Mouse (Mus musculus) hindbrain, embryonic 16.5 days (tissue): ENCODE data around the gene Afap1. TPM values are rescaled to one million over a fixed set of nuclear protein-coding genes. Genes with fewer than 3 reads are reported as not detected.

Experiments
- ATAC-seq: fragments of 200-750 bp; cut with Nextera tagmentation; 2 replicates; pipeline ENCODE4 v1.8.0; 2017; ENCODE audit warnings: moderate TSS enrichment, moderate library complexity
- H3K27ac ChIP-seq: fragments of 300-500 bp; sonication (generic); 2 replicates; pipeline ENCODE4 v1.5.1; 2014; ENCODE audit warnings: low read depth, mild to moderate bottlenecking, control low read depth, low read length, moderate library complexity
- H3K27me3 ChIP-seq: fragments of 300-500 bp; sonication (generic); replicated peaks from 2 replicates; pipeline ENCODE4 v1.6.1; 2014; ENCODE audit warnings: low read length; ENCODE audit not compliant: control insufficient read depth, insufficient read depth
- H3K36me3 ChIP-seq: fragments of 300-500 bp; sonication (generic); 2 replicates; pipeline ENCODE4 v1.6.1; 2014; ENCODE audit warnings: mild to moderate bottlenecking, low read length, moderate library complexity, mixed read lengths; ENCODE audit not compliant: control insufficient read depth, insufficient read depth
- H3K4me1 ChIP-seq: fragments of 300-500 bp; sonication (generic); 2 replicates; pipeline ENCODE4 v1.6.1; 2014; ENCODE audit warnings: low read depth, low read length; ENCODE audit not compliant: control insufficient read depth, insufficient read depth
- H3K4me2 ChIP-seq: fragments of 300-500 bp; sonication (generic); 2 replicates; pipeline ENCODE4 v1.6.1; 2014; ENCODE audit warnings: mild to moderate bottlenecking, low read length, control low read depth, moderate library complexity
- H3K4me3 ChIP-seq: fragments of 300-500 bp; sonication (generic); 2 replicates; pipeline ENCODE4 v1.5.1; 2014; ENCODE audit warnings: mild to moderate bottlenecking, low read length, control low read depth, moderate library complexity
- H3K9ac ChIP-seq: fragments of 300-500 bp; sonication (generic); 2 replicates; pipeline ENCODE4 v1.6.1; 2014; ENCODE audit warnings: low read depth, mild to moderate bottlenecking, control low read depth, low read length, moderate library complexity
- H3K9me3 ChIP-seq: fragments of 300-500 bp; sonication (generic); 2 replicates; pipeline ENCODE4 v1.6.1; 2014; ENCODE audit warnings: mild to moderate bottlenecking, low read length, moderate library complexity; ENCODE audit not compliant: control insufficient read depth
- WGBS: fragments of 180-500 bp; shearing (Covaris S2); extraction: QIAGEN DNeasy Blood & Tissue Kit; methylation state at CpG from one replicate; pipeline ENCODE4 v1.1.7; 2014; 5-methylcytosine and 5-hydroxymethylcytosine counted together
- polyA plus RNA-seq: library from polyadenylated mRNA; unstranded; fragments of >200 nt; fragmentation: Nextera tagmentation; extraction: Ambion mirVana; gene quantifications from 2 replicates; pipeline ENCODE4 v1.2.1, GENCODE M21; 2015

Gene Afap1
- polyA plus RNA-seq, 1 experiment from 2014 or later, result 54.8 TPM

DNA sequence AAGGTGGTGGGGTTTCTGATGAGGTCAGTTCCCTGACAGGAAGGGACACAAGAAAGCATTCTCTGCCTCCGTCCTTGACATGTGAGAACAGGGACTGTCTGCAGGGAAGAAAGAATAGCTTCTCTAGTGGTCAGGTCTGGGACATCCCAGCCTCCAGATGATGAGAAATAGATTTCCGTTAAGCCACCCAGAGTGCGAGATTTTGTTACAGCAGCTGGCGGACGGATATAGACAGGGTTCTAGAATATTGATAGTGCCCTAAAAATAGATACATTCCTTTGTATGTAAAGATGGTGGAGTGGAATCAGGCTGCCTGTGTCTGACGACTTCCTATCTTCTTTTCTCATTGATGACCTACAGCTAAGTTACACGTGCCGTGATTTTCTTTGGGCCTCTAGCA lies 10.3 kb downstream of the Afap1 start:
- WGBS, result 67% methylated on average over 8 of the region's 8 CpGs
- H3K4me1 ChIP-seq, result peaks cover 53% of the 10 kb centered on the region
- no peak overlapping the region for H3K4me2 ChIP-seq
- no peaks in the 10 kb centered on the region for H3K36me3 ChIP-seq
- no peak overlapping the region for H3K27ac ChIP-seq
- no peaks in the 10 kb centered on the region for H3K9me3 ChIP-seq
- no peaks in the 10 kb centered on the region for H3K27me3 ChIP-seq
- H3K9ac ChIP-seq, result no peak overlapping the region
- no peak overlapping the region for H3K4me3 ChIP-seq
- no peak for ATAC-seq

- H3K27ac ChIP-seq, result no peak overlapping the region
- no peak overlapping the region for H3K9ac ChIP-seq
Observed at GRCm38 (mm10) chr5:35905283-35905682, 12.2 kb downstream of the Afap1 start.

DNA sequence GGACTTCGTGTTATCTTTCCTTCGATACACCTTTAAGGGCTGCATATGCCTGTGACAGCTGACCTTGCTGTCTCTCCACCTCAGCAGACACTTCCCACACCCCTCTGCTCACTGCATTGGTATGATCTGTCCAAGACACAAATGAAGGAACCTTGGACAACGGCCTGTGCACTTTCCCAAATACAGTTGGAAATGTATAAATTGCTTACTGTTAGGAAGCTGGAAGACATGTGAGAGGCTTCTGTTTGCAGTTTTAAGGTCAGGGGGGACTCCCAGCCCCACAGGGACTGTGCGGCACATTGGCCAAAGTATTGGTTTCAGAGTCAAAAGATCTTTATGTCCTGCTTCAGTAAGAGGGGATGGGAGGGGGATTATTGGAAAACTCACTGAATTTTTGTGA lies 14.0 kb downstream of the Afap1 start:
- H3K4me2 ChIP-seq, result no peak overlapping the region
- H3K4me3 ChIP-seq, result no peak overlapping the region
- H3K27ac ChIP-seq, result no peak overlapping the region
- peaks cover under 1% of the 10 kb centered on the region; the same call in 1 of the 2 replicates for H3K36me3 ChIP-seq
- H3K4me1 ChIP-seq, result peaks cover 46% of the 10 kb centered on the region
- H3K9me3 ChIP-seq, result no peaks in the 10 kb centered on the region
- no peak for ATAC-seq
- H3K27me3 ChIP-seq, result no peaks in the 10 kb centered on the region
- 69% methylated on average over 4 of the region's 4 CpGs for WGBS
- H3K9ac ChIP-seq, result no peak overlapping the region

More at GRCm38 (mm10) chr5:35905283-35905682, 12.2 kb downstream of the Afap1 start:
- Histone ChIP-seq H3K4me3 (no peak overlapping the region), H3K36me3 (no peaks in the 10 kb centered on the region), H3K9me3 (no peaks in the 10 kb centered on the region), H3K4me1 (peaks cover 57% of the 10 kb centered on the region), H3K4me2 (no peak overlapping the region), H3K27me3 (no peaks in the 10 kb centered on the region)
- no peak for ATAC-seq
- 40% methylated on average over 8 of the region's 8 CpGs for WGBS

DNA sequence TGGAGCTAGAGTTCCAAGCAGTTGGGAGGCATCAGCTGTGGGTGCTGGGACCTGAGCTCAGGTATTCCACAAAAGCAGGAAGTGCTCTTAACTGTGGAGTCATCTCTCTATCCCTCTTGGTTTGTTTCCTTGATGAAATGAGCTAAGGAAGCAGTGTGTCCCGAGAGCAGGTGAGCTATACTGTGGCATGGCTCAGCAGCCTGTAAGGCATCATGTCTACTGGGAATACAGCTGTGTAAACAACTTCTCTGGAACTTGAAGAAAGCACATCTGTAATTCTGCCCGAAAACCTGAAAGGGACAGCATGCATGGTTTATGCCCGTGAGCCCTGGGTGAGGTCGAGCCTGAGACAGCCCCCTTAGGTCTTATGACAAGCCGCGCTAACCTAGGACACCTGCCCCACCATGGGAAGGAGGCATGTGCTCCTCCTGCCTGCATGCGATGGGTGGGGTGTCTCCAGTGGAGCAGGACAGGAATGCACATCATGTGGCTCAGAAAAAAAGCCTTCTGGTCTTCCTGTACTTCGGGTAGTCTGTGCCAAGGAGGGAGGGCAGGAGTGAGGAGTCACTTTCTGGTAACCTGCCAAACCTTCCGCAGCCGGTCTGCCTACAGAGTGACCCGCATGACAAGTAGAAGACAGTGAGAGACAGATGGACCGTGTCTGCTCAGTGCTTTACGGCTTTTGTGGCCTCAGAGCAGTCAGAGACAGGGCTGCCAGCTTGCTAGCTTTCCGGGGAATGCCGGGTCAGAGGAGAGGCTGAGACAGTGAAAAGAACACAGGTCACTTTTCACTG lies 14.7 kb downstream of the Afap1 start:
- ATAC-seq, result peak; percentile 93
- Histone ChIP-seq H3K36me3 (peaks cover 3% of the 10 kb centered on the region; the same call in 1 of the 2 replicates), H3K4me1 (peaks cover 46% of the 10 kb centered on the region), H3K27ac (peak overlapping the region; percentile 62), H3K9ac (peak overlapping the region; percentile 39), H3K27me3 (no peaks in the 10 kb centered on the region), H3K4me2 (peak overlapping the region; percentile 20; the same call in 1 of the 2 replicates), H3K4me3 (no peak overlapping the region), H3K9me3 (no peaks in the 10 kb centered on the region)
- 12% methylated on average over 15 of the region's 15 CpGs for WGBS

- peaks cover 46% of the 10 kb centered on the region for H3K4me1 ChIP-seq
- H3K9me3 ChIP-seq, result no peaks in the 10 kb centered on the region
- peak overlapping the region; percentile 62 for H3K27ac ChIP-seq
- ATAC-seq, result no peak; the same call in 1 of the 2 replicates
- 33% methylated on average over 13 of the region's 13 CpGs for WGBS
- H3K4me3 ChIP-seq, result no peak overlapping the region
- H3K36me3 ChIP-seq, result peaks cover 3% of the 10 kb centered on the region; the same call in 1 of the 2 replicates
- H3K4me2 ChIP-seq, result peak overlapping the region; percentile 11; the same call in 1 of the 2 replicates
- H3K9ac ChIP-seq, result peak overlapping the region; percentile 39
- H3K27me3 ChIP-seq, result no peaks in the 10 kb centered on the region
Observed at GRCm38 (mm10) chr5:35908626-35909443, 15.7 kb downstream of the Afap1 start.

DNA sequence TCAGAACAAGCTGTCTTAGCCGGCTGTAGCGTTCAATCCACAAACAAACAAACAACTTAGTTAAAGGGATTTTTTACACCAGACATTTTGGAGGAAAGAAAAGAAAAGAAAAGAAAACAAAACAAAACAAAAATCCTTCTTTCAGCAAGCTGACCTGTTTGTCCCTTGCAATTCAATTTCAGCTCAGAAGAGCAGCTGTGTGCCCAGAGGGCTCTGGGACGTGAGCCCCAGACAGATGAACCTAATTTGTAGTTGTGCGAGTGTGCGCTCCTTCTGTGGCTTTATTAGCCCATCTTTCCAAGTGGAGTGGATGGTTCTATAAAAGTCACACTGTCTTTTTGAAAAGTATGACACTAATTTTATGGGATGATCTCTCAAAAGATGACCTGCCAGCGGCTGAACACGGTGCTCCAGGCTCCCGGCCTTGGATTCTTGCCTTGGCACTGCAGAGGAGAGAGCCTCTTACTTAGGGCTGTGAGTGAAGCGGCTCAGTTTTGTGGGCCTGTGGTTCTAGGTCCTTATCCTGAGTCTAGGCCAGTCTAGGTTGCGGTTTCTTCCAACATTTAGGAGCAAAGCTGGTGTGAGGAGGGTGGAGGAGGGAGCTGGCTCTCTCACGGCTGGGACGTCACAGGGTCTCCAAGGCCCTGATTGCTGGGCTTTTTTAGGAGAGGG lies 22.6 kb downstream of the Afap1 start:
- H3K36me3 ChIP-seq, result peaks cover 3% of the 10 kb centered on the region; the same call in 1 of the 2 replicates
- no peak overlapping the region for H3K4me2 ChIP-seq
- H3K9ac ChIP-seq, result no peak overlapping the region
- H3K27ac ChIP-seq, result no peak overlapping the region; the same call in none of the 2 replicates
- H3K27me3 ChIP-seq, result no peaks in the 10 kb centered on the region
- WGBS, result 54% methylated on average over 12 of the region's 12 CpGs
- H3K4me3 ChIP-seq, result no peak overlapping the region
- H3K4me1 ChIP-seq, result peaks cover 37% of the 10 kb centered on the region
- no peaks in the 10 kb centered on the region for H3K9me3 ChIP-seq
- ATAC-seq, result no peak

DNA sequence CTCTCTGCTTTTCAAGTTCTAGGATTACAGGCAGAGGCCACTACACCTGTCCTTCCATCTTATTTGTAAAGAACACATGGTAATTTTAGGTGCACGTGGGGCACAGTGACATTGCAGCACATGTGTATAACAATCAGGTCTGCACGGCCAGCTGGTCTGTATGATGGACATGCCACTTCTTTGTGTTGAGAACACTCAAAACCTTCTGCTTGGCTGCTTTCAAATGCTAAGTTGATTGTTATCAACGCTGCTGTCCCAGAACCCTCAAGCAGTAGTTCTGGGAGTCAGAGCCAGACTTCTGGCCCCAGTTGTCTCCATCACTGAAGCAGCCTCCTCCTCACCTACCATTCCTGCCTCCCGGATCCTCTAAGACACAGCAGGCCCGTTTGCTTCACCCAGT lies 23.5 kb downstream of the Afap1 start:
- Histone ChIP-seq H3K4me3 (no peak overlapping the region), H3K9me3 (no peaks in the 10 kb centered on the region), H3K27me3 (no peaks in the 10 kb centered on the region), H3K9ac (no peak overlapping the region), H3K4me2 (no peak overlapping the region), H3K27ac (no peak overlapping the region), H3K36me3 (peaks cover 3% of the 10 kb centered on the region; the same call in 1 of the 2 replicates), H3K4me1 (peaks cover 44% of the 10 kb centered on the region)
- no peak for ATAC-seq
- 37% methylated on average over 5 of the region's 5 CpGs for WGBS

DNA sequence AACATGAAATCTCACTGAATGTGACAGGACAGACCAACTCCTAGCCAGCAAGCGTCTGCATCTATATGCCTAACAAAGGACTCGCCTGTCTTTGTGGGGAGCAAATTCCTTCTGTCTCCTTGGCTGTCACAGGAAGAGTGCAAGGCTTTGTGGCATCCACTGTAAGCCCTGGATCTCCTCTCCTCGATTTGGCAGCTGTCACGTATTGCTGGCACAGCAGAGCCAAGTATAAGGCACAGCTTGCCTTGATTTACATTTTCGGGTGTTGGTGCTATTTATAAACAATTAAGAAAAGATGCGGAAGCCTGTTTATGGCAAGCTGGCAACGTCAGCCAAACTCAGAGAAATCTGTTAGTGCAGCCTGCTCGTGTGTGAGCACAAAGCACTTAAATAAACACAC lies 25.3 kb downstream of the Afap1 start:
- peak overlapping the region; percentile 4; the same call in 1 of the 2 replicates for H3K4me2 ChIP-seq
- H3K27me3 ChIP-seq, result no peaks in the 10 kb centered on the region
- H3K9me3 ChIP-seq, result no peaks in the 10 kb centered on the region
- peak overlapping the region; percentile 77 for H3K27ac ChIP-seq
- H3K4me3 ChIP-seq, result no peak overlapping the region
- 13% methylated on average over 8 of the region's 8 CpGs for WGBS
- H3K4me1 ChIP-seq, result peaks cover 50% of the 10 kb centered on the region
- peak; percentile 38 for ATAC-seq
- peak overlapping the region; percentile 3; the same call in 1 of the 2 replicates for H3K9ac ChIP-seq
- H3K36me3 ChIP-seq, result no peaks in the 10 kb centered on the region
